Mouse (Mus musculus) brain, embryonic 14.5 days (tissue): ENCODE results near the gene Shbg. TPM values are rescaled to one million over a fixed set of nuclear protein-coding genes. Genes with fewer than 3 reads are reported as not detected.
A peak's percentile ranks its signal among the peaks of the same experiment; 100 is the strongest.

Source experiments
- DNase-seq: peaks from one replicate; pipeline ENCODE4 v3.0.0-alpha.2; 2011; ENCODE audit warnings: low read depth
- CTCF ChIP-seq: fragments of 200-500 bp; IDR thresholded peaks from 2 replicates; pipeline ENCODE4 v1.5.1; 2012; ENCODE audit warnings: inconsistent platforms, mild to moderate bottlenecking, moderate library complexity, borderline replicate concordance; ENCODE audit not compliant: insufficient read depth, insufficient read length; ENCODE audit errors: extremely low read depth
- POLR2A ChIP-seq: fragments of 200-500 bp; IDR thresholded peaks from 2 replicates; pipeline ENCODE4 v1.6.1; 2012; ENCODE audit warnings: mild to moderate bottlenecking, inconsistent platforms, borderline replicate concordance; ENCODE audit not compliant: poor library complexity, insufficient read depth, insufficient read length, severe bottlenecking; ENCODE audit errors: extremely low read depth
- polyA plus RNA-seq: library from polyadenylated mRNA; depleted of rRNA; stranded (reverse); fragments of >200 nt; gene quantifications from 2 replicates; pipeline ENCODE4 v1.2.3, GENCODE M21; 2012; rRNA removed

The Shbg gene
- 0.08 TPM in 1 of 2 replicates, not detected in the other for polyA plus RNA-seq

DNA sequence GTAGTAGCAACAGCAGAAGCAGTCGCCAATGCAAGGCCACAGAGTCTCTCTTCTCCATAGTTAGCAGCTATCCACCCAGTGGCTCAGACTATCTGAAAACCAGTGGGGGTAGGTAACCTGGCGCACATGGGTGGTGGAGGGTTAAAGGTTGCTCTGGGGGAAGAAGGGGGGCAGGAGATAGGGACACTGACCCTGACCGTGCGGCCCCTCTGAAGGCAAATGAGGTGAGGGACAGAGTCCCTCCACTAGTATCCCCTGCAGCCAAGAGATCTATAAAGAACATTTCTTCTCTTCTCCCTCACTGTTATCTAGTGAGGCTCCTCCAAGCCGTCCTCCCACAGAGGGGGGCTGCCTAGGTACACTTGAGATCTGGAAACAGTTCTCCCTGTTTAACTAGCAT, at the start of gene Shbg:
Gene Shbg, minus strand, starts transcription at position 101 of the 400 bp plus-strand sequence.
- no peak for TF ChIP-seq CTCF
- TF ChIP-seq POLR2A, result no peak
- DNase-seq, result no peak

DNA sequence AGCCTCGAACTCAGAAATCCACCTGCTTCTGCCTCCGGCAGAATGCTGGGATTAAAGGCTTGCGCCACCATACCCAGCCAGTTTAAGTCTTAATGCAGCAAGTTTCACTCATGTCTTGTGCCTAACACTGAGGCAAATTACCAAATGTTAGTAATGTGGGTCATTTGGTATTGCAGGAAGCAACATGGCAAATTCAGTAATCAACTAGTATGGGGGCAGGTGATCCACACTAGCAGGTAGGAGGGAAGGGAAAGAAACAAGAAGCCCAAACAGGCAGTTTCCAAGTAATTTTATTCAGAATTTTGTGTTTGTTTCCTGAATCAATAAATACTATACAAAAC, 48.9 kb upstream of the Shbg start:
- DNase-seq, result no peak
- no peak for TF ChIP-seq POLR2A

DNA sequence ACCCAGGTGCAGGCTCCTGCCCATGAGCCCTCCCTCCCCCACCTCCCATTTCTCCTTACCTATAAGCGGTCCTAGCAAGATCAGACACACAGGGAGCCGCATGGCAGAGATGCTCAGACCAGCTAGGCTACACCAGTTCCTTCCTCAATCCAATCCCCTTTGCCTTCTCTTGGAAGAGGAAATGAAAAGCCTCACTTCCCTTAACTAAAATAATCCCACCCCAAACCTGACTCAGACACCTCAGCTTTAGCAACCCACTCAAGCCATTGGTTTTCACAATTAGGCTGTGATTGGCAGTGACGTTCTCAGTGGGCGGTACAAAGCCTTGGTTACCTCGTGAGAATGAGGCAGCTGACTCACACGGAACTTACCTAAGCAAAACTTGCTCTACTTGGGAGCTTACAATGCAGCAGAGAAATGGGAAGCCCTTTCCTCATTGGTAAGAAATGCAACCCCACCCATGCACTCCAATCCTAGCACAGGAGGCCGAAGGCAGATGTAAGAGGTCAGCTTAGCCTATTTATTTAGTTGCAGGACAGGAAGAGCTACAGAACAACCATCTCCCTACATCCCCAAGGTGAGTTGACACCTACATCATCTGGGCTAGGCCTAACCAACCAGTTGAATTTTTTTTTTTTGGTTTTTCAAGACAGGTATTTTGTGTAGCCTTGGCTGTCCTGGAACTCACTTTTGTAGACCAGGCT, 48.4 kb upstream of the Shbg start, which contains the start of gene Cd68:
Gene Cd68, minus strand, starts transcription at position 193 of the 704 bp plus-strand sequence.
- DNase-seq, result no peak

DNA sequence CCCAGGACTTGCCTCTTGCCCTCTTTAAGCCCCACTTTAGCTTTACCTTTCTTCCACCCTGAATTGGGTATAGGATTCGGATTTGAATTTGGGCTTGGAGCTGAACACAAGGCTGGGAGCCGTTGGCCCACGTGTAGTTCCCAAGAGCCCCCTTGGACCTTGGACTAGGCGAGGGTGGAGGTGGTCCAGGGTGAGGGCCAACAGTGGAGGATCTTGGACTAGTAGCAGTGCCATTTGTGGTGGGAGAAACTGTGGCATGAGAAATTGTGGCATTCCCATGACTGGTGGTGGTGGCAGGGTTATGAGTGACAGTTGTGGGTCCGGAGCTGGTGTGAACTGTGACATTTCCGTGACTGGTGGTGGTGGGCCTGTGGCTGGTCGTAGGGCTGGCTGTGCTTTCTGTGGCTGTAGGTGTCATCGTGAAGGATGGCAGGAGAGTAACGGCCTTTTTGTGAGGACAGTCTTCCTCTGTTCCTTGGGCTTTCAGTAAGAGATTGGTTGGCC, 47.8 kb upstream of the Shbg start:
- no peak for DNase-seq

More for the DNA sequence above, 48.4 kb upstream of the Shbg start, which contains the start of gene Cd68:
- no peak for TF ChIP-seq CTCF
- TF ChIP-seq POLR2A, result no peak

DNA sequence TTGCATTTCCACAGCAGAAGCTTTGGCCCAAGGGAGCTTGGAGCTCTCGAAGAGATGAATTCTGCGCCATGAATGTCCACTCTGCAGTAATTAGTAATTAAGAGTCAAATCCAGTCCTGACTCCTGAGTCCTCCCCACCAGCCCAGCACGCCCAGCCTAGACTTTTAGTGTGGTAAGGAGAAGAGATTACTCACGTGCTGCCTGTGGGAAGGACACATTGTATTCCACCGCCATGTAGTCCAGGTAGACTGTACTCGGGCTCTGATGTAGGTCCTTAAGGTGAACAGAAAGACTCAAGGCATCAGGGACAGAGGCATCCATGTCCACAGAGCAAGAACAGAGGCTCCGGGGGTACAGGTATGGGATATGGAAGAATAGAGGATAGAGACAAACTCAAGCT, 47.1 kb upstream of the Shbg start:
- TF ChIP-seq CTCF, result no peak
- no peak for TF ChIP-seq POLR2A
- no peak for DNase-seq

More for the DNA sequence above, 47.8 kb upstream of the Shbg start:
- TF ChIP-seq CTCF (no peak), POLR2A (no peak)

DNA sequence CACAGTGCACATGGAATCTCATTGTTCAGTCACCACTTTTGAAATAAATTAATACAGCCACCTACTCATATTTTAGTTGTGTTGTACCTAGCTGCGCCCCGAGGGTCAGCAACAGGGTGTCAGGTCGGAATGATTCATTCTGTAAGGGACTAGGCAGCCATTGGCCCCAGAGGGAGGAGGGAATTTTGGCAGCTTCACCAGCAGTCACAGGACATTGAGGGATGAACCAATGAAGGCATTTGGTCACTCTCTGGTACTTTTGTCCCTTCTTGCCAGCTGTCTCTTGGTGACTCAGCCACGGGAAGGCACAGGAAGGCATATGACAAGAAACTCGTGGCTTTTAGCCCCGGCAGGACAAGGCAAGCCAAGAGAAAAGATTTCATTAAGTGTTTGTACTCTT, 46.1 kb upstream of the Shbg start:
- TF ChIP-seq POLR2A (no peak), CTCF (no peak)

DNA sequence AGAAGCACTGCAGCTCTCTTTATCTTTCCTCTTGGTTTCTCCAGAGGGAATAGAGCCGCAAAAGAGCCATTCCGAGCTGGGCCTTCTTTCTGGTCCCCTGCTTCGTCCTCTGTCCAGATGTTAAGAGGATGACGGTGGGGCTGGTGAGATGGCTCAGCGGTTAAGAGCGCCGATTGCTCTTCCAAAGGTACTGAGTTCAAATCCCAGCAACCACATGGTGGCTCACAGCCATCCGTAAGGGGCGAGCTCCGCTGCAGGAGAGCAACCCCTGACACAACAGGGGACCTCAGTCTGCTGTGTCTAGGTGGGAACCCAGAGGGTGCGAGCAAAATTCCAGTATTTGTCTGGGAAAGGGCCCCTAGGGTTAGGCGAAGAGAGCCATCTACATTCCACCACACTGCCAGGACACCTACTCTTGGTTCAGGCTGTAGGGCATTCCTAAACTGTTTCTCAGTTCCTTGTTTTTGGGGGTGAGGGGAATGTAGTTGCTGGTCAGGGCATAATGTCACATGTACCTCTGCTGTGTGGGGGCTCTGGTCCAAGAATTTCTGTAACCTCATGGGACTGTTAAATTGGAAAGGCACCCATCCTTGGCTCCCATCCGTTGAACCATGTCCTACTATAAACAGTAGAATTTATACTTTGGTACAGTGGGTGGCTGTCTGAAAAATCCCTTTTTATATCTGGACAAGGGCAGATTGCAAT, 45.4 kb upstream of the Shbg start:
- DNase-seq, result no peak
- TF ChIP-seq CTCF (no peak), POLR2A (no peak)

More for the DNA sequence above, 46.1 kb upstream of the Shbg start:
- no peak for DNase-seq

DNA sequence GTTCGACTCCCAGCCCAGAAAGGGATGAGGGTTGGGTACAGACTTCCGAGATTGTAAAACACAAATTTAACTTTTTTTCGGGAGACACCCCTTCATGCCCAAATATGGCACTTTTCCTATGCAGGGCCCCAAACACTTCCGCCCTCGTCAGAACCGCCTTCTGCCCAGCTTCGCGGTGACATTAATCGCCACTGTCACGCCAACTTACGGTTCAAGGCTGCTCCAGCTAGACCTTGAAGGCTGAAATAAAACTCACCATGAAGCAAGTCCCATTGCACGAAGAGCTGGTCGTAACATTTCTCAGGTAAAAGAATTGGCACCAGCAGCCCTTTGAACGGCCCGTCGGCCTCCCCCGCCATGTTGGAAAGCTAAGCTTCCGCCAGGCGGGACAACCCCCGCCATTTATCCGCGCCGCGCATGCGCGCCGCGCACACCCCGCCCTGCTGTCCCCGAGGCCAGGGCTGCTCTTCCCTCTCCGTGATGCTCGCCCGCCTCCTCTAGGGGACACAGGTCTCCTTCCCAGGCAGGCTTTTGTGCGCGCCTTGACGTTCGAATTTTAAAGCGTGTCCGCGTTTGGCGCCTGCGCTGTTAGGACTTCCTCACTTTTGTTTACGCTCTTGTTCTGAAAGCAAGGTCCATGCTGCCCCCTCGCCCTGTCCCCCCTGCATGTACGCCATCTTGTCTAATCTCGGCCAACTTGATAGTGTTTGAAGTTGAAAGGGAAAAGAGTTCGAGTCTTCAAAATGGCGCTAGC, 44.7 kb upstream of the Shbg start, which contains the start of gene Mpdu1:
Gene Mpdu1, minus strand, starts transcription at position 430 of the 754 bp plus-strand sequence.
- peak; percentile 99 for DNase-seq
- TF ChIP-seq CTCF (peak; percentile 44; the same call in 1 of the 2 replicates), POLR2A (peak; percentile 87; the same call in 1 of the 2 replicates)

DNA sequence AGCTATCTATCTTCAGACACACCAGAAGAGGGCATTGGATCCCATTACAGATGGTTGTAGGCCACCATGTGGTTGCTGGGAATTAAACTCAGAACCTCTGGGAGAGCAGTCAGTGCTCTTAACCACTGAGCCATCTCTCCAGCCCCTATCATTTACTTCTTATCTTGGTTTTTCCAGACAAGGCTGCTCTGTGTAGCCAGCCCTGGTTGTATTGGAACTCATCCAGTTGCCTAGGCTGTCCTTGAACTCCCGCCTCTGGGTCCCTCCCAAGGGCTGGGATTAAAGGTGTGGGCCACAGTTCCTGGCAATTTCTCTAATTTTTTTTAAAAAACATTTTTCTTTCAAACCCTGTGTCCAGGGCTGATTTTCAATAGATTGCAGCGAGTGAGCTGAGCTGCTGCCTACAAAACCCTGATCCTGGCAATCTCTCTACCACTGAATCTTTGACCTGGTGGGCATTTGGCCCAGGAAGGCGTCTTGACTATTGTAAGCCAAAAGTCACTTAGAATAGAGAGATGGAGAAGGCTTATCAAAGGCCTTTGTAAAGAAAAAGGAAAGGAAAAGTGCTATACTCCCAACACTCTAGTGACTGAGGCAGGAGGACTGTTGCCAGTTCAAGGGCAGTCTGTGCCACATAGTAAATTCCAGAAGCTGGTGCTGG, 43.6 kb upstream of the Shbg start:
- TF ChIP-seq CTCF, result no peak
- TF ChIP-seq POLR2A, result no peak
- no peak for DNase-seq

DNA sequence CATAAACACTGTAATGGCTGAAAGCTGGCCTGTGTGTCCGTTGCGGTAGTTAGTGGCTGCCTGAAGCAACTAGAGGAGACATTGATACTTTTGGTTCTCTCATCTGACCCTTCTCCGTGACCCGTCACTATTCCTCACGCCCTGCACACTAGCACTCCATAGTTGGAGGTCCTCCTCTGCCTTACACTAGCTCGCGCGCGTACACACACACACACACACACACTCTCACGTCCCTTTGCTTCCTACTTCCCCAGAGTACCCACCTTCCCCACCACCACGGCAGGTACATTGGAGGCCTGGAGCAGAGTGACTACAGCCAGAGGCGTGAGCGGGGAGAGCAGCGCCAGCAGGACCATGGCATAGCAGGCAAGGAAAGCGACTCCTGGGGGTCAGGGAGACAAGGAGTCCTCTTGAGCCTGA, 39.8 kb upstream of the Shbg start:
- TF ChIP-seq POLR2A, result no peak
- TF ChIP-seq CTCF, result no peak
- DNase-seq, result no peak

DNA sequence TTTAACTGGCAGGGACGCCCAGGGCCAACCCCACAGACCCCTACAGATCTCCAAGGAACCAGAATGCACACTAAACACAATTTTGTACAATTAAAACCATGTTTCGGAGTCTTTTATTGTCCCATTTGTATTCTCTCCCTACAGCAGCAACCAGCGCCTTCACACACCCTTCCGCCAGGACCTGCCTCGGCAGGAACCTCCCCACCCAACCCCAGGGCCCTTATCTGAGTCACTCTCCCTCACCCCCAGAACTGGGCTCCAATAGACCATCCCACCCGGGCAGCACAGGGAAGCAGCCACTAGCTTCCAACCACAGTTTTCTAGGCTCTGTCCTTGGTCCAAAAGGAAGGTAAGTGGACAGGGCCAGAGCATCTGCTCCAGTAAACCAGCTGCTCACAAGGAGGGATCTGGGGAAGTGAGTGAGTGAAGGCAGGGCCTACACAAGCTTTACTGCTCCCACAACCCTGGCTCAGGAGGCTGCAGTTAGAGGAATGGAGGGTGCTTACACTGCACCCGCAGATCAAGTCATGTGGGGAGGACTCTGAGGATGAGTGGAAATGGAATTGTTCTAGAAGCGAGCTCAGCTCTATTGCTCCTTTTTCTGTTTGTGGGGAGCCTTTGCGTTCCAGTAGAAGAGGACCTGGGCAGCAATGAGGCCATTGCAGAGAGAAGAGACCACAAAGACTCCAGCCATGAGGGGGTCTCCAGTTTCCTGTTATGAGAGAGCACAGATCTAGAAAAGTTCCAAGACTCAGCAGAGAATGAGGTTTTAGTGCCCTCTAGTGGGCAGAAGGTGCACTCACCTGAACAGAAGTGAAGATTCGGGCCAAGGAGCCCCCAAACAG, 39.1 kb upstream of the Shbg start:
- DNase-seq, result peak; percentile 77
- peak; percentile 80 for TF ChIP-seq CTCF
- no peak for TF ChIP-seq POLR2A
